Mouse (Mus musculus) liver, embryonic 14.5 days (tissue): ENCODE measurements around the gene Car15.

ENCODE experiments used
- CTCF ChIP-seq: IDR thresholded peaks from 2 replicates; pipeline ENCODE4 v1.5.1; 2016; ENCODE audit warnings: antibody characterized with exemption, low read depth, control low read depth
- EP300 ChIP-seq: IDR thresholded peaks from 2 replicates; pipeline ENCODE4 v1.6.1; 2016; ENCODE audit warnings: antibody characterized with exemption, low read depth

DNA sequence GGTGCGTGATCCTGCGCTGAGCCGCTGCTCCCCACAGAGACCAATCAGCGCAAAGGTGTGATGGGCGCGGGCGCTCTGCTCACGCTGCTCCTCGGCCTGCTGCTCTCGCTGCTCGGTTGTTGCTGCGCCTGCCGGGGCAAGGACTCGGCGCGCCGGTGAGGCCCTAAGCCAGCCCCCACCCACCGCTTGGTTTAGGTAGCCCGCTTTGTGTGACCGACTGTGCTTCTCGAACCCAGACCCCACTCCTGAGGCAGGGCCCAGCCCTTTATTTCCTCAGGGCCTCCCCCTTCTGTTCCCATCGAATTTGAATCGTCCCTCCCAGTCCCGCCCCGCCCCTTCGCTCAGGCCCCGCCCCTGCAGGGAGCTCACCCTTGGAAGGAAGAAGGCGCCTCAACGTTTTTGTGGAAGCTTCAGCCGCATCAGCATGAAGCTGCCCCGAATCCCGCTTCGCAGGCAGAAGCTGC lies 33.7 kb downstream of the Car15 start:
- no peak for TF ChIP-seq CTCF
- TF ChIP-seq EP300, result no peak
